Mouse (Mus musculus) intestine, embryonic 14.5 days (tissue): ENCODE measurements around the gene Sgcg. TPM values are rescaled to one million over a fixed set of nuclear protein-coding genes. Genes with fewer than 3 reads are reported as not detected.

Source experiments
- ATAC-seq: fragments of 200-750 bp; cut with Nextera tagmentation; replicated peaks from 2 replicates; pipeline ENCODE4 v1.8.0; 2017; ENCODE audit warnings: low read depth, moderate number of reproducible peaks, moderate TSS enrichment, moderate library complexity; ENCODE audit not compliant: low FRiP score, low TSS enrichment
- DNase-seq: peaks from one replicate; pipeline ENCODE4 v3.0.0-alpha.2; 2018; ENCODE audit warnings: low spot score
- H3K27ac ChIP-seq: fragments of 300-500 bp; sonication (generic); 2 replicates; pipeline ENCODE4 v1.5.1; 2014; ENCODE audit warnings: low read depth, mild to moderate bottlenecking, control low read depth
- H3K27me3 ChIP-seq: fragments of 300-500 bp; sonication (generic); replicated peaks from 2 replicates; pipeline ENCODE4 v1.6.1; 2014; ENCODE audit warnings: low read length, control low read depth; ENCODE audit not compliant: control insufficient read depth, insufficient read depth
- H3K36me3 ChIP-seq: fragments of 300-500 bp; sonication (generic); 2 replicates; pipeline ENCODE4 v1.6.1; 2014; ENCODE audit warnings: low read length, control low read depth; ENCODE audit not compliant: control insufficient read depth, insufficient read depth
- H3K4me1 ChIP-seq: fragments of 300-500 bp; sonication (generic); replicated peaks from 2 replicates; pipeline ENCODE4 v1.6.1; 2014; ENCODE audit warnings: low read length, control low read depth, mixed read lengths; ENCODE audit not compliant: control insufficient read depth, insufficient read depth
- H3K4me2 ChIP-seq: fragments of 300-500 bp; sonication (generic); 2 replicates; pipeline ENCODE4 v1.6.1; 2014; ENCODE audit warnings: low read length
- H3K4me3 ChIP-seq: fragments of 300-500 bp; sonication (generic); 2 replicates; pipeline ENCODE4 v1.5.1; 2014; ENCODE audit warnings: low read depth, low read length, control low read depth, mixed read lengths
- H3K9ac ChIP-seq: fragments of 300-500 bp; sonication (generic); 2 replicates; pipeline ENCODE4 v1.6.1; 2014; ENCODE audit warnings: mild to moderate bottlenecking, low read length
- H3K9me3 ChIP-seq: fragments of 300-500 bp; sonication (generic); 2 replicates; pipeline ENCODE4 v1.6.1; 2016; ENCODE audit warnings: low read length, control low read depth; ENCODE audit not compliant: control insufficient read depth
- WGBS: fragments of 180-500 bp; shearing (Covaris S2); extraction: QIAGEN DNeasy Blood & Tissue Kit; methylation state at CpG from one replicate; pipeline ENCODE4 v1.1.7; 2014; 5-methylcytosine and 5-hydroxymethylcytosine counted together
- polyA plus RNA-seq: library from polyadenylated mRNA; unstranded; fragments of >200 nt; fragmentation: Nextera tagmentation; extraction: Ambion mirVana; gene quantifications from 2 replicates; pipeline ENCODE4 v1.2.1, GENCODE M21; 2014

The Sgcg gene
- 0.14 and 0.20 TPM in 2 replicates for polyA plus RNA-seq

- no peak for ATAC-seq
- Histone ChIP-seq H3K4me2 (no peak within 1 kb of the TSS), H3K27ac (no peak within 1 kb of the TSS)
Measured at GRCm38 (mm10) chr14:61258352-61258751, at the start of gene Sgcg. Gene Sgcg, minus strand, starts transcription at chr14:61258490.

GRCm38 (mm10) chr14:61303969-61304609, 45.8 kb upstream of the Sgcg start:
- Histone ChIP-seq H3K4me3 (no peak overlapping the region), H3K4me1 (no peaks in the 10 kb centered on the region), H3K4me2 (no peak overlapping the region), H3K36me3 (no peaks in the 10 kb centered on the region), H3K27ac (no peak overlapping the region), H3K9me3 (no peaks in the 10 kb centered on the region), H3K27me3 (no peaks in the 10 kb centered on the region), H3K9ac (no peak overlapping the region)
- 41% methylated on average over 4 of the region's 4 CpGs for WGBS
- no peak for ATAC-seq
- DNase-seq, result no peak

More at GRCm38 (mm10) chr14:61258352-61258751, at the start of gene Sgcg:
- no peak for DNase-seq
- Histone ChIP-seq H3K4me3 (no peak within 1 kb of the TSS), H3K27me3 (no peaks in the 10 kb centered on the region), H3K4me1 (peaks cover 2% of the 10 kb centered on the region; the same call in 1 of the 2 replicates), H3K36me3 (no peaks in the 10 kb centered on the region), H3K9ac (no peak within 1 kb of the TSS), H3K9me3 (no peaks in the 10 kb centered on the region)
- WGBS, result 44% methylated on average over 11 of the region's 11 CpGs

DNA sequence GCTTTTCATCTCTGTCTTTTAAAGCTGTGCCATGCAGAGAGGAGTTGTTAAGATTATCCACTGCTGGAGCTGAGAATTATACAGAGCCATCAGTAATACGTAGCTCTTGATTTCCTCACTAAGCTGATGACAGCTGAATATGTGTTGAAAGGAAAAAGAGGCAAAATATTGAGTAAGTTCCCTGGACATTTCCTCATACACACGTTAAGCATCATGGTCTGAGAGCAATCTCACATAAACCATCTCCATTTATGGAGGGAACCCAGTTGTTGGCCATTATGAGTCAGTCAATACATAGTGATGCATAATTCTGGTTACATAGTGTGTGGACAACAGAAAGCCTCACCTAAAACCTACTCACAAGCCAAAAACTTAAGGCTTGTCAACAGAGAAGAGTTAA, 44.1 kb upstream of the Sgcg start:
- H3K4me3 ChIP-seq, result no peak overlapping the region
- DNase-seq (no peak), ATAC-seq (no peak)
- H3K4me2 ChIP-seq, result no peak overlapping the region
- H3K27me3 ChIP-seq, result no peaks in the 10 kb centered on the region
- no peaks in the 10 kb centered on the region for H3K9me3 ChIP-seq
- 72% methylated on average over 2 of the region's 2 CpGs for WGBS
- H3K27ac ChIP-seq, result no peak overlapping the region
- H3K4me1 ChIP-seq, result no peaks in the 10 kb centered on the region
- H3K36me3 ChIP-seq, result no peaks in the 10 kb centered on the region
- H3K9ac ChIP-seq, result no peak overlapping the region

DNA sequence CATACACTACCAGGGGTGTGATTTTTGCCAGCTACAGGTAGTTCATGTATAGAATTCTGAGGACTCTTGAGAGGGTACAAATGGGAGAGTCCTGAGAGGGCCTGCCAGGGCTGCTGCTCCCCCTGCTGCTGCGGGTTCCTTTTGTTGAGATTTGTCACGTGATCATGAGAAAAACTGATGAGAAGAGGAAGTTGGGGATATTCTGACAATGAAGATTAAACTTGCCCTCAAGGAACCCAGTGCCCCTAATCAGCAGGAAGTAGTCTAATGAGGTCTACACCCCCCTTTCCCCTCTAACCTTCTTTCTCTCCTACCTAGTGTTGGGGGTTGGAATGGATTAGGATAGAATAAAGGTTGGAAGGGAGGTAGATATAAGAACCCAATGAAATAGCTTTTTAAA, 43.0 kb upstream of the Sgcg start:
- no peaks in the 10 kb centered on the region for H3K4me1 ChIP-seq
- 61% methylated on average over 2 of the region's 2 CpGs for WGBS
- no peak for DNase-seq
- no peak overlapping the region for H3K4me3 ChIP-seq
- no peak for ATAC-seq
- no peak overlapping the region for H3K9ac ChIP-seq
- no peak overlapping the region for H3K27ac ChIP-seq
- H3K9me3 ChIP-seq, result no peaks in the 10 kb centered on the region
- no peaks in the 10 kb centered on the region for H3K27me3 ChIP-seq
- no peak overlapping the region for H3K4me2 ChIP-seq
- no peaks in the 10 kb centered on the region for H3K36me3 ChIP-seq

DNA sequence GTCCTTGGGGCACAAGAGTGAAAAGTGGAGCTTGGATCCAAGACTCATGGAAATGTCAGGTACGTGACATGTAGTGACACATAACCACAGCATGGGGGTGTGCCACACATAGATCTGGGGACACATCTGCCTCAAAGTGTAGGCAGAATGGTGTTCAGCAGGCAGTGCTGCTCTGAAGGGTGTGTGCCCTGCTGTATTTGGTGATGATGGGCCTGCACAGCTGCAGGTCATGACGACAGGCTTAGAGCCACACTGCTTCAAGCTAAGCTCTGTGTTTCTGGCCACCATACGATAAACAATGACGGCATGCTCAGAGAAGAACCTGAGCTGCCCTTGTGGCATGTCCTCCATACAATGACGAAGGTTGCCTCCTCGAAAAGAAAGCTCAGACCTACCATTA, 41.5 kb upstream of the Sgcg start:
- no peak overlapping the region for H3K4me2 ChIP-seq
- no peaks in the 10 kb centered on the region for H3K36me3 ChIP-seq
- no peak overlapping the region for H3K9ac ChIP-seq
- no peak for DNase-seq
- no peaks in the 10 kb centered on the region for H3K4me1 ChIP-seq
- no peak overlapping the region for H3K4me3 ChIP-seq
- ATAC-seq, result no peak
- no peak overlapping the region for H3K27ac ChIP-seq
- no peaks in the 10 kb centered on the region for H3K27me3 ChIP-seq
- H3K9me3 ChIP-seq, result no peaks in the 10 kb centered on the region
- WGBS, result 79% methylated on average over 6 of the region's 6 CpGs

- peak; percentile 76 for DNase-seq
- Histone ChIP-seq H3K27me3 (no peaks in the 10 kb centered on the region), H3K4me1 (no peaks in the 10 kb centered on the region), H3K9me3 (no peaks in the 10 kb centered on the region), H3K4me3 (no peak overlapping the region), H3K4me2 (no peak overlapping the region), H3K36me3 (no peaks in the 10 kb centered on the region), H3K9ac (no peak overlapping the region), H3K27ac (no peak overlapping the region)
- WGBS, result 18% methylated on average over 6 of the region's 6 CpGs
- ATAC-seq, result no peak
Measured at GRCm38 (mm10) chr14:61294738-61295079, 36.4 kb upstream of the Sgcg start.

DNA sequence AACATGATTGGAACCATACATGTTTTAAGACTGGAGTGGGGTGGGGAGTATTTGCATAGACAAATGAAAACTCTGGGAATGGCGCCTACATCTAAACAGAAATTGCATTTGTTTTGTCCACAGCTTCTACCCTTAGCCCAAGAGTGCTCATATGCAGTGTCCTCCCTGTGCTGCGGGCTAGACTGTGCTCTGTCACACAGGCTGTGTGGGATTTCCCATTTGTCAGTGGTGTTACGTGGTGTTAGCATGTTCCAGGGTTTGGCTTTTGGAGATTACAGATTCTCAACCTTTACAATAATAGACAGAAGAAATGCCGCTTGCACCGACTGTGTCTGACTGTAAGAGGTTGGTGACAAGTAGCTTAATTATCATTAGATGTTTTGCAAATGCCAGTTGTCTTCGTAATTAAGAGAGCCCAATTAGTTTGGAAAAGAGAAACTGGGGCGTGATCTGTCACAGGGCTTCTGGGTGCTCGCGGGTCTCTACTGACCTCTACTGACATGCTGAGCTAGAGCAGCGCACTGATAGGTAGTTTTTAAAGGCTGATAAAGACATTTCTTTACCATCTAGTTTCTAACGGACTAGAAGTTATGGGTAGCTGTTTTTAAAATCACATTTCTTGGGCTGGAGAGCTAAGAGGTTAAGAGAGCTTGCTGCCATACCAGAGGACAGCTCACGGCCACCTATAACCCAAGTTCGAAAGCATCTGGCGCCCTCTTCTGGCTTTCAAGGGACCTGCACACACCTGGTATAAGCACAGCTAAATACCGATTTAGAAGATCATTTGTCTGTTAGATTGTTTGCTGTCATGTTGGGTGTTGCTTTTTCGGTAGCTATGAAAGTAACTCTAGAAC, 35.8 kb upstream of the Sgcg start:
- ATAC-seq, result no peak
- H3K4me2 ChIP-seq, result no peak overlapping the region

DNA sequence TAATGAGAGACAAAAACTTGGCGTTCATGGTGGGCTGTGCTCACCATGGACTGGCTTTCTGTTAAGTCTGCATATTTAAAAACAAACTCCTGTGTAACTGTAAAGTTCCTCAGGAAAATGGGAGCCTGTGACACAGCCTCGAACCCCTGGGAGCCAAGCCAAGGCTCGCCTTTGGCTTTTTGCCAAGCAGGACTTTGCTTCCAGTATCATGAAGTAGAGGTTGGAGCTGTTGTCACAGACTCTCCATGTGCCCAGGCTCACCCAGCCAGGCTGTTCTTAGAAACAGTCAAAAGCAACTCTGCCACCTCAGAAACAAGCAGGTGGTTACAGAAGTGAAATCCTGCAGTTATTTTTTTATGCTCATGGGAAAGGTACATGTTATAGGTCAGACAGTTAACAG, 32.4 kb upstream of the Sgcg start:
- no peak for ATAC-seq
- Histone ChIP-seq H3K4me2 (no peak overlapping the region), H3K9ac (no peak overlapping the region), H3K36me3 (no peaks in the 10 kb centered on the region), H3K27me3 (no peaks in the 10 kb centered on the region), H3K9me3 (no peaks in the 10 kb centered on the region), H3K27ac (no peak overlapping the region), H3K4me3 (no peak overlapping the region), H3K4me1 (no peaks in the 10 kb centered on the region)
- DNase-seq, result no peak
- 46% methylated on average over 3 of the region's 3 CpGs for WGBS

More for the DNA sequence above, 35.8 kb upstream of the Sgcg start:
- no peaks in the 10 kb centered on the region for H3K36me3 ChIP-seq
- H3K27me3 ChIP-seq, result no peaks in the 10 kb centered on the region
- WGBS, result 51% methylated on average over 16 of the region's 16 CpGs
- no peak overlapping the region for H3K9ac ChIP-seq
- no peaks in the 10 kb centered on the region for H3K4me1 ChIP-seq
- H3K4me3 ChIP-seq, result no peak overlapping the region
- H3K27ac ChIP-seq, result no peak overlapping the region
- no peak for DNase-seq
- H3K9me3 ChIP-seq, result no peaks in the 10 kb centered on the region
